33 mouse cellular contexts compared by ENCODE assay signal in the genomic region with DNA sequence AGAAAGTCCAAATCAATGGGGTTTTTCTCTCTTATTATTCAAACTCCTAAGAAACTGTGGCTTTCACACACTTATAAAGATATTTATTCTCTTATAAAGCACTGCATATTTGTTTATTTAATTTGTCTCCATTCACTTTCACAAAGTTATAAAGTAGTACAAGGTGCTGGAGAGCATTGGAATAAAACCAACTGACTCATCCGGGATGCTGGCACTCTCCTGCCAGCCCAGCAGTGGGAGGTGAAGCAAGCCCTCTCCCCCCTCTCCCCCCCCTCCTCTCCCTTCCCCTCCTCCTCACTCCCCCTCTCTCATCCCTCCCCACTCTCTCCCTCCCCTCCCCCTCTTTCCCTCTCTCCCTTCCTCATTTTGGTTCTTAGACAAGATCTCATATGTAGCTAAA.
"Had no signal": no experiment of that assay in that cellular context is flagged by ENCODE, and none has a peak within 500 bp of the region (broad histone marks: within the 10 kb centered on the region; RNA-seq: fewer than 3 reads in every experiment).

No protein-coding gene starts in this region.

- ATAC-seq: hindbrain, embryonic 16.5 days; hindbrain, postnatal 0 days; intestine, embryonic 16.5 days; intestine, postnatal 0 days had no signal

- H3K9me3 ChIP-seq: heart, embryonic 12.5 days; heart, embryonic 13.5 days; heart, embryonic 15.5 days; hindbrain, embryonic 10.5 days; hindbrain, embryonic 12.5 days; hindbrain, embryonic 13.5 days; hindbrain, embryonic 15.5 days; kidney, embryonic 15.5 days had no signal

- H3K27ac ChIP-seq: heart, embryonic 13.5 days; heart, embryonic 15.5 days; hindbrain, embryonic 10.5 days; hindbrain, embryonic 12.5 days; hindbrain, embryonic 13.5 days; hindbrain, embryonic 14.5 days; hindbrain, embryonic 15.5 days; hindbrain, postnatal 0 days; kidney, embryonic 15.5 days; kidney, postnatal 0 days; layer of hippocampus, adult 2 months; left cerebral cortex, adult 2 months had no signal

- H3K4me3 ChIP-seq: heart, embryonic 12.5 days; heart, embryonic 13.5 days; heart, embryonic 15.5 days; hindbrain, embryonic 10.5 days; hindbrain, embryonic 12.5 days; hindbrain, embryonic 13.5 days; hindbrain, embryonic 15.5 days; kidney, embryonic 15.5 days; layer of hippocampus, adult 2 months; left cerebral cortex, adult 2 months had no signal

- H3K36me3 ChIP-seq: heart, embryonic 12.5 days; heart, embryonic 13.5 days; heart, embryonic 15.5 days; hindbrain, embryonic 10.5 days; hindbrain, embryonic 12.5 days; hindbrain, embryonic 13.5 days; hindbrain, embryonic 15.5 days; kidney, embryonic 15.5 days had no signal

- H3K4me2 ChIP-seq: heart, embryonic 11.5 days; heart, embryonic 12.5 days; heart, embryonic 13.5 days; heart, embryonic 15.5 days; hindbrain, embryonic 12.5 days; hindbrain, embryonic 13.5 days; hindbrain, embryonic 14.5 days; hindbrain, embryonic 15.5 days; kidney, embryonic 15.5 days had no signal

- H3K27me3 ChIP-seq: heart, embryonic 12.5 days; heart, embryonic 13.5 days; heart, embryonic 15.5 days; hindbrain, embryonic 12.5 days; hindbrain, embryonic 13.5 days; hindbrain, embryonic 15.5 days; kidney, embryonic 15.5 days had no signal

- H3K4me1 ChIP-seq: hindbrain, embryonic 12.5 days; hindbrain, embryonic 13.5 days; hindbrain, embryonic 15.5 days had no signal

- DNase-seq: heart, postnatal 10 days; heart, postnatal 14 days; heart, postnatal 36 days; heart, postnatal 4 days; kidney, adult 11 months; kidney, adult 18-20 months; kidney, adult 2 months; kidney, adult 8-10 months; kidney, adult 9 months; kidney, postnatal 10 days; kidney, postnatal 14 days; kidney, postnatal 25 days; kidney, postnatal 36 days; kidney, postnatal 4 days; layer of hippocampus, adult 9-11 months; layer of hippocampus, postnatal 36 days had no signal

- H3K9ac ChIP-seq: heart, embryonic 12.5 days; heart, embryonic 13.5 days; heart, embryonic 15.5 days; hindbrain, embryonic 12.5 days; hindbrain, embryonic 13.5 days; hindbrain, embryonic 14.5 days; hindbrain, embryonic 15.5 days; kidney, embryonic 15.5 days had no signal
